Mouse (Mus musculus): ENCODE measurements at regions not wholly inside any gene's neighbourhood (a gene's known extent, or its start where the extent isn't known, plus 50 kb on each side); places are given as distances from the start of the nearest gene placed in this dataset.

DNA sequence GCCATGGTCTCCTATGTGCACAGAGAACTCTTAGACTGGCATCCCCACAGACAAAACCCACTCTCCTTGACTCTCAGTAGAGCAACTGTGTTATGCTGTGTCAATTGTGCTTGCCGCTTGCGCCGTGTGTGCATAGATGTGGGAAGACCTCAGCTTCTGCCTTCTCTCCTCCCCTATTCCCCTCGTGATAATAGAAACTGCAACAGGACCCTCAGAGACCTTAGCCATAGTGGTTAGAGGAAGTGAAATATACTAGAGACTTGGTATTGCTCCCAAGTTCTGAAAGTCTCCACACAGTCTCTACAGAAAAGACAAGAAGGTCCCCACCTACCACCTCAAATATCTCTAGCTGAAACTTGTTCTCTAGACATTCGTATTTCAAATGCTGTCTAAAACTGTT lies 188.2 kb upstream of the Hmga2 start:
- Histone ChIP-seq H3K27ac (no peak overlapping the region), H3K27me3 (no peaks in the 10 kb centered on the region), H3K4me1 (peaks cover 6% of the 10 kb centered on the region; the same call in 1 of the 2 replicates), H3K4me2 (replicated peaks) (no peak overlapping the region), H3K36me3 (no peaks in the 10 kb centered on the region), H3K9me3 (no peaks in the 10 kb centered on the region), H3K4me3 (no peak overlapping the region), H3K9ac (no peak overlapping the region)
- no peak for ATAC-seq (ENCODE audit: insufficient number of reproducible peaks, insufficient read depth, low FRiP score, low TSS enrichment)
- 86% methylated on average over 5 of the region's 5 CpGs for WGBS

DNA sequence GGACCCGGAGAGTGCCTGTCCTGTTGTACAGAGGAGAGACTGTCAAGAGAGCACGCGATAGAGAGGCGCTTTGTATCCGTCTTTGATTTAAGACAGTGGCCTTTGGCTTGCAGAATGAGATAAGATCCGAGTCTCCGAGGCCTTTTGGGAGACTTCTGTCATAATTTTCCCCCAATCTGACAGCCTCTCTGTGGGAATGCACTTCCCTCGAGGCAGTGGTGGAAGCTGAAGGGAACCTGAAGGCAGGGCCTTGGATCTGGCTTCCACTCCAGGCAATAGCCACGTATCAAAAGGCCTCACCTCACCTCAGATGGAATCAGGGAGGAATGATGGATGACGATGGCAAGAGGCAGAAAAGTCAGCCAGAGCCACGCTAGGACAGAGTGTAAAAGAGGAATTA lies 187.1 kb upstream of the Hmga2 start:
- Histone ChIP-seq H3K9ac (no peak overlapping the region), H3K27ac (no peak overlapping the region), H3K4me3 (no peak overlapping the region), H3K27me3 (no peaks in the 10 kb centered on the region), H3K4me2 (replicated peaks) (no peak overlapping the region), H3K36me3 (no peaks in the 10 kb centered on the region), H3K4me1 (peaks cover 6% of the 10 kb centered on the region; the same call in 1 of the 2 replicates), H3K9me3 (no peaks in the 10 kb centered on the region)
- WGBS: 76% methylated on average over 11 of the region's 11 CpGs
- no peak for ATAC-seq (ENCODE audit: insufficient number of reproducible peaks, insufficient read depth, low FRiP score, low TSS enrichment)

DNA sequence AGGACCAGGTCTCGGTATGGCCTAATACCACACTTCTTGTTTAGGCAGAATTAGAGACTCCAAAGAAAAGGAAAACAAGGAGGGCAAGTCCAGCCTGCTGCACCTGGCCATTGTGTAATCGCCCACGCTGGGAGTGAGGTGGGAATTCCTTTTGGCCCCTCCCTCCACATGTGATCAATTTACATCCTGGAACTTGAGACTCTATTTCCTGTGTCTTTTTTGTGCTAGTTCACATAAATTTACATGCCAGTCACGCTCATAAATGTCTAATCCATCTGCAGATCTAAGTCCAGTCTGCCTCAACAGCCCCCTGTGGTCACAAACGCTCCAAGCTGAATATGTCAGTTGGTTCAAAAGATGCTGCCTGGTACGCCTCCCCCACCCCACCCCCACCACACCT lies 184.2 kb upstream of the Hmga2 start:
- Histone ChIP-seq H3K4me3 (no peak overlapping the region), H3K9ac (no peak overlapping the region), H3K27me3 (no peaks in the 10 kb centered on the region), H3K36me3 (no peaks in the 10 kb centered on the region), H3K4me1 (peaks cover 6% of the 10 kb centered on the region; the same call in 1 of the 2 replicates), H3K4me2 (replicated peaks) (no peak overlapping the region), H3K27ac (0 out of 2 replicates have a peak overlapping the region, but pooled peaks have one; percentile 70), H3K9me3 (no peaks in the 10 kb centered on the region)
- ATAC-seq (ENCODE audit: insufficient number of reproducible peaks, insufficient read depth, low FRiP score, low TSS enrichment): no peak
- 31% methylated on average over 6 of the region's 6 CpGs for WGBS

DNA sequence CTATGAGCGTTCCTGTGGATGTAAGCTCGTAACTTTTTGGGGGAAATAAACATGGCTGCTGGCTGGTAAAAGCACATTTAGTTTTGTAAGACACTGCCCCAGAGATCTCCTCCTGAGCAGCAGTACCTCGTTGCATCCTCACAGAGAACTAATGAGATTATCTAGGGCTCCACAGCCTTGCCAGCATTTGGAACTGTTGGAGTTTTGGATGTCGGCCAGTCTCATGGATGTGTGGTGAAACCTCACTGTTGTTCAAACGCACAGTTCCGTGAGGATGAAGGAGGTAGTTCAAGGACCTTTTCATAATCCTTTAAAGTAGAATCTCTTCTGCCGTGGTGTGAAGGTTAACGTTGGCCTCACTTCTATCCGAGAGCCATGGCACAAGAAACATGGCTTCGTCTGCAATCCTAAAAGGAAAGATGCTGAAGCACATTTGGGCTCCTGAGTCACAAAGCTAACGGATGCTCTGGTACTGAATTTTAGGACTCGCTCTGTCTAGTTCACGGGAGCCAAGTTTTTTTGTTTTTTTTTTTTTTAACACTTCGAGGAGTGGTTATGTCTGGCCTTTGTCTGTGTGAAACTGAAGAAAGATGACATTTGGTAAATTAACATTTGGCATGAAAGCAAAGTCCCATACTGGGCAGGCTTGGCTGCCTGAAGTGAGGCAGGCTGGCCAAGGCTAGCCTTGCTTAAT lies 179.1 kb upstream of the Hmga2 start:
- Histone ChIP-seq H3K4me1 (0 out of 2 replicates have a peak, but pooled peaks cover under 1% of the 10 kb centered on the region), H3K27ac (no peak overlapping the region), H3K9me3 (no peaks in the 10 kb centered on the region), H3K4me2 (replicated peaks) (no peak overlapping the region), H3K27me3 (no peaks in the 10 kb centered on the region), H3K4me3 (no peak overlapping the region), H3K36me3 (no peaks in the 10 kb centered on the region), H3K9ac (no peak overlapping the region)
- ATAC-seq (ENCODE audit: insufficient number of reproducible peaks, insufficient read depth, low FRiP score, low TSS enrichment): no peak
- 81% methylated on average over 14 of the region's 14 CpGs for WGBS

DNA sequence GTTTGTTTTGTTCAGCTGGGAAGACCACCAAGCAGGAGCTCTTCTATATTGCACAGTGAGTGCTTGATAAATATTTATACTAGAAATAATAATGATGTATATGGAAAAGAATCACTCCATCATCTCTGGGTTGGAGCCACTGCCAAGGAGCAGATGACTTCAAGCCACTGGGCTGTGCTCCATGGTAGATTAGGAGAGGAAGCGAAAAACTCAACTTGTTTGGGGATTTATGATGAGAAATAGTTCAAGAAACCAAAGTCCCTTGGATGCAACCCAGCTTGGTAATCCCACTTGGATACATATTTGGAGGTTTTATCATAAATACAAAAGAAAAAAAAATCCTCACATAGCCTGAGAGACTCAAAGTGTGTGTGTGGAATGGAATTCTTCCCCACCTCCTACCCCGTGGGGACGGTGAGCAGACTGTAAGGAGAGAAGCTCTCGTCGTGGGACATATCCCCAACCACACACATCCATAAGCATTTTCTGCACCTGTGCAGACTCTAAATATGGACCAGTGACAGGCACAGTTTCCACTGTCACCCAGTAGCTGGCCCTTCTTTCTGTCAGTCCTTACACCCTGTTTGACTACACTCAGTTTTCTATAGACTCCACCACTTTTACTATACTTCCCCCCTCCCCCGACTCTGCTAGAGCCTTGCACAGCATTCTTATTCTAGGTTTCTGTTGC lies 176.4 kb upstream of the Hmga2 start:
- no peak overlapping the region for H3K27ac ChIP-seq
- H3K36me3 ChIP-seq: no peaks in the 10 kb centered on the region
- no peak overlapping the region for H3K9ac ChIP-seq
- peaks cover 11% of the 10 kb centered on the region for H3K4me1 ChIP-seq
- 65% methylated on average over 6 of the region's 6 CpGs for WGBS
- H3K4me3 ChIP-seq: no peak overlapping the region
- no peaks in the 10 kb centered on the region for H3K27me3 ChIP-seq
- no peaks in the 10 kb centered on the region for H3K9me3 ChIP-seq
- no peak for ATAC-seq (ENCODE audit: insufficient number of reproducible peaks, insufficient read depth, low FRiP score, low TSS enrichment)
- no peak overlapping the region for H3K4me2 ChIP-seq (replicated peaks)

DNA sequence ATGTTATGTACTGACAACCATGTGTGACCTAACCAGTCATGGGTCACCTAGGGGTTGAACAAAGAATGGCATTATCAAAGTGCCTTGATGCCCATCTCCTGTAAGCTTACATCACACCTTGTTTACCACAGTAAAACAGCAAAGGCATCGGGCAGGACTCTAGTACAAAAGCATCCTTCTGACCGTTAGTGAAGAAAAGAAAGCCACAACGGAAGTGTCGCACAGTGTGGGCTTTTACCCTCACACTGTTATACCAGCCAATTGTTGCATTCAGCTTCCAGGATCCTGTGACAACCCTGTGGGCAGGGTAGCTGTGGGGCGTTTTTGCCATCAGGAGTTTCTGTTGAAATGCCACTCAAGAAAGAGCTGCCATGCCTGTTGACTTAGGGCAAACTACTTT lies 175.6 kb upstream of the Hmga2 start:
- 90% methylated on average over 5 of the region's 5 CpGs for WGBS
- H3K4me3 ChIP-seq: no peak overlapping the region
- no peak for ATAC-seq (ENCODE audit: insufficient number of reproducible peaks, insufficient read depth, low FRiP score, low TSS enrichment)

DNA sequence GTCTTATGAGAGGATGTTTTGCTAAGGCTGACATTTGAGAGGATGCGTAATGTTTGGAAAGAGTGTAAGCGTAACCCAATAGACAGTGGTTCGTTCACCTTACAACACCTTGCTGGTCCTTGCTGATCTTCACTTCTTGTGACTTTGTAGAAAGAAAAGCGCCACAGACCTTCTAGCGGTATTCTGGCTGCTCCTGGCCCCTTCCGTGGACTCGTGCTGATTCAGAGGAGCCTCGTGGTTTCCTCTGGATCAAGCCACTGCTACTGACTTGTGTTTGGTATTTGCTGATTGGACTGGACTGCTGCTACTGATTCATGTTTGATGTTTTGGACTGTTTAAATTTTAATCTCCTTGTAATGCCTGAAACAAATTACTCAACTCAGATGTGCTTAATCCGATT lies 174.1 kb upstream of the Hmga2 start:
- no peak for ATAC-seq (ENCODE audit: insufficient number of reproducible peaks, insufficient read depth, low FRiP score, low TSS enrichment)
- Histone ChIP-seq H3K27me3 (no peaks in the 10 kb centered on the region), H3K36me3 (no peaks in the 10 kb centered on the region), H3K4me1 (peaks cover 20% of the 10 kb centered on the region), H3K27ac (no peak overlapping the region), H3K4me3 (no peak overlapping the region), H3K9ac (no peak overlapping the region), H3K9me3 (no peaks in the 10 kb centered on the region), H3K4me2 (replicated peaks) (no peak overlapping the region)
- 91% methylated on average over 9 of the region's 9 CpGs for WGBS

More for the DNA sequence above, 175.6 kb upstream of the Hmga2 start:
- peaks cover 17% of the 10 kb centered on the region for H3K4me1 ChIP-seq
- no peak overlapping the region for H3K27ac ChIP-seq
- H3K9me3 ChIP-seq: no peaks in the 10 kb centered on the region
- no peak overlapping the region for H3K4me2 ChIP-seq (replicated peaks)
- H3K9ac ChIP-seq: no peak overlapping the region
- no peaks in the 10 kb centered on the region for H3K27me3 ChIP-seq
- no peaks in the 10 kb centered on the region for H3K36me3 ChIP-seq

DNA sequence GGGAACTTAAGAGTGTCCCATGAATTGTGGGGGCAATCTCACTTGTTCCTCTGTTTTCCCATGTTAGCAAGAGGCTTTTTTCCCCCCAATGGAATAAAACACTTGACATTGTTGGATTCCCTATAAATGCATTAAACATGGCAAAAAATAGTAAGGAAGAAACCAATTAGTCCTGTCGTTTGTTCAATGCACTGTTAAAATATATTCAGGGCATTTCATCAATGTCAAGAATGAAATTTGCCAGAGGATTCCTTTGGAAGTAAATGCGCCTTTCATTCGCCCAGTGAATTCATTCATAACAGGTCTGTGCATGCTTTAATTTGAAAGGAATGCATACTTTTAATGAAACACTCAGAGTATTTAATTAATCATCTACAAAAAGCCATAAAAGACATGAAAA lies 172.5 kb upstream of the Hmga2 start:
- no peak overlapping the region for H3K9ac ChIP-seq
- H3K9me3 ChIP-seq: no peaks in the 10 kb centered on the region
- H3K4me2 ChIP-seq (replicated peaks): no peak overlapping the region
- no peak for ATAC-seq (ENCODE audit: insufficient number of reproducible peaks, insufficient read depth, low FRiP score, low TSS enrichment)
- H3K4me1 ChIP-seq: peaks cover 20% of the 10 kb centered on the region
- peak overlapping the region; percentile 42 for H3K27ac ChIP-seq
- no peak overlapping the region for H3K4me3 ChIP-seq
- H3K36me3 ChIP-seq: no peaks in the 10 kb centered on the region
- H3K27me3 ChIP-seq: no peaks in the 10 kb centered on the region
- 55% methylated on average over 3 of the region's 3 CpGs for WGBS

DNA sequence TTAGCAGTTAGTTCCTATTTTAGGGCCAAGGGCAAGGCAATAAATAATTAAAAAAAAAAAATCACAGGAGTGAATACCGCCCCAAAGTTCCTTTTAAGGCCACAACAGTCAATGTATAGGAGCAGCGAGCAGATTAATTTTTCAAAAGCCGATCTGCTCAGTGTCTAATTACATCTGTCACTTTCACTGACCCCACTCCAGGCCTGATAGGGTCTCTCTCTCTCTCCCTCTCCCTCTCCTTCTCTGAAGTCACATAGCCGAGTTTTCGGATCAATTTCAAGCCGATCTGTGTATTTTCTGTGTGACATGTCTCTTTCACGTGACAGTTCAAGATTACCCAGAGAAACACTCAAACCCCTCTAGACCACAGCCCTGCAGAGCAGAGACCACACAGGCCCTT lies 171.8 kb upstream of the Hmga2 start:
- Histone ChIP-seq H3K4me1 (peaks cover 20% of the 10 kb centered on the region), H3K27me3 (no peaks in the 10 kb centered on the region), H3K27ac (peak overlapping the region; percentile 42), H3K36me3 (no peaks in the 10 kb centered on the region), H3K9ac (no peak overlapping the region), H3K9me3 (no peaks in the 10 kb centered on the region), H3K4me3 (no peak overlapping the region), H3K4me2 (replicated peaks) (no peak overlapping the region)
- WGBS: 26% methylated on average over 7 of the region's 7 CpGs
- no peak for ATAC-seq (ENCODE audit: insufficient number of reproducible peaks, insufficient read depth, low FRiP score, low TSS enrichment)

DNA sequence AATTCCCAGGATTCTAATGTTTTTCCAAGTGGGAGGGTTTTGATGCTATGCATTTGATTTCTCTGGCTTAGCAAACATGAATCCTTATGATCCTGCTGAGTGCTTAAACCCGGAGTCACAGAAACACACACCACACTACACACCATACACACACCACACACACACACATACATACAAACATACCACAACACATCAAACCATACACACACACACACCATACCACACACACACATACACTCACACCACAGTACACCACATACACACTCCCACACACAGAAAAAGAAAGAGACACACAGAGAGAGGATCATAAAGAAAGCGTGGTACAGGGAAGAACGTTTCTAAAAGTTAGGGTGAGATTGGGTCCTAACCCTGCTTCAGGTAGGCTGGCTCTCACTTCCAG lies 171.1 kb upstream of the Hmga2 start:
- H3K4me3 ChIP-seq: no peak overlapping the region
- H3K36me3 ChIP-seq: no peaks in the 10 kb centered on the region
- H3K9me3 ChIP-seq: no peaks in the 10 kb centered on the region
- peak overlapping the region; percentile 1; the same call in 1 of the 2 replicates for H3K9ac ChIP-seq
- ATAC-seq (ENCODE audit: insufficient number of reproducible peaks, insufficient read depth, low FRiP score, low TSS enrichment): peak; percentile 25; the same call in 1 of the 2 replicates
- peaks cover 20% of the 10 kb centered on the region for H3K4me1 ChIP-seq
- H3K27me3 ChIP-seq: no peaks in the 10 kb centered on the region
- 42% methylated on average over 3 of the region's 3 CpGs for WGBS
- H3K4me2 ChIP-seq (replicated peaks): peak overlapping the region; percentile 42
- H3K27ac ChIP-seq: peak overlapping the region; percentile 66

DNA sequence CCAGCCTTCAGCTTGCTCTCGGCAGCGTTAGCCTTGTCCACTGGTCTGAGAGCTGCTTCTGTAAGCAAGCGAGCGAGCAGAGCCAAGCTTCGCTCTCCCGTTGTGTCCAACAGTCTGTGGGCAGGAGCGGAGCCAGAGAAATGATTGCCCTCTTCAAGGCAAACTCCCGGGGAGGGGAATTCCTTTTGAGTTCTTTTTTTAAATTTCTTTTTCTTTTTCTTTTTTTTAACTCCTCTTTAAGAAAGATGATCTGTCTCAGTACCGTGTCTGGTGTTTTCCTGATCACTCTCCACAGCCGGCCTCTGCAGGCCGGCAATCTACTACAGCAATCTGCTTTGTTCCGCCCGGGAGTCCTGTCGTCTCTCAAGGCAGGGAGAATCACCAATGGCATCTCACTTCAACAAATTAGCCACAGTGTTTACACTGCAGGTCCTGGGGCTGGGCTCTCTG lies 170.6 kb upstream of the Hmga2 start:
- H3K9me3 ChIP-seq: no peaks in the 10 kb centered on the region
- H3K27ac ChIP-seq: peak overlapping the region; percentile 66
- H3K9ac ChIP-seq: no peak overlapping the region
- no peak overlapping the region for H3K4me3 ChIP-seq
- H3K4me1 ChIP-seq: peaks cover 20% of the 10 kb centered on the region
- H3K27me3 ChIP-seq: no peaks in the 10 kb centered on the region
- peak overlapping the region; percentile 42 for H3K4me2 ChIP-seq (replicated peaks)
- H3K36me3 ChIP-seq: no peaks in the 10 kb centered on the region
- ATAC-seq (ENCODE audit: insufficient number of reproducible peaks, insufficient read depth, low FRiP score, low TSS enrichment): peak; percentile 73
- WGBS: under 1% methylated on average over 14 of the region's 14 CpGs

DNA sequence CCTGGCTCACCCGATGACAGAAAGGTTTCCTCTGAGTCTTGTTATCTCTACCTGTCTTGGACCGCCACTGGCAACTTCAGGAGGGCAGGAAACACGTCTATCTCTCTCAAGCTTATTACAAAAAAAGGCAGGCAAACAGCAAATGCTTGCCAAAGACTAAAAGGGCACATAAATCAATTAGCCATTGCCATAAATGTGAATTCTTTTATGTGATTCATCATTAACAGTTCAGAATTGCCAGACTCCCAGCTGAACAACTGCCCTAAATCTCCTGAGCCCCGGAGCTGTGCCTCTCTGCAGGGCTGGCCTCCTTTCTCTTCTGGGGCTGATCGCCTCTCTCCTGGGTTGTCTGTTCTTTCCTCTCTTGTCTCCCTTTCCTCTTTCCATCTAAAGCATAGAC lies 164.6 kb upstream of the Hmga2 start:
- Histone ChIP-seq H3K9ac (no peak overlapping the region), H3K4me3 (no peak overlapping the region), H3K27me3 (no peaks in the 10 kb centered on the region), H3K27ac (no peak overlapping the region), H3K4me2 (replicated peaks) (no peak overlapping the region), H3K36me3 (no peaks in the 10 kb centered on the region), H3K9me3 (no peaks in the 10 kb centered on the region), H3K4me1 (no peaks in the 10 kb centered on the region; the same call in 1 of the 2 replicates)
- ATAC-seq (ENCODE audit: insufficient number of reproducible peaks, insufficient read depth, low FRiP score, low TSS enrichment): no peak
- WGBS: 65% methylated on average over 5 of the region's 5 CpGs
